Mouse (Mus musculus) testis, adult 2 months (tissue): ENCODE results near the gene Rasl10b. TPM values are rescaled to one million over a fixed set of nuclear protein-coding genes. Genes with fewer than 3 reads are reported as not detected.

Source experiments
- H3K27ac ChIP-seq: fragments of 200-500 bp; 2 replicates; pipeline ENCODE4 v1.5.1; 2012; ENCODE audit warnings: low read depth, low read length; ENCODE audit not compliant: control insufficient read depth, insufficient read depth
- H3K27me3 ChIP-seq: fragments of 200-500 bp; 2 replicates; pipeline ENCODE4 v1.6.1; 2012; ENCODE audit warnings: mild to moderate bottlenecking, low read length, moderate library complexity; ENCODE audit not compliant: control insufficient read depth, insufficient read depth
- H3K36me3 ChIP-seq: fragments of 200-500 bp; 2 replicates; pipeline ENCODE4 v1.6.1; 2012; ENCODE audit warnings: mild to moderate bottlenecking, low read length; ENCODE audit not compliant: control insufficient read depth, insufficient read depth
- H3K4me1 ChIP-seq: fragments of 200-500 bp; 2 replicates; pipeline ENCODE4 v1.6.1; 2012; ENCODE audit warnings: low read length; ENCODE audit not compliant: control insufficient read depth, insufficient read depth
- H3K4me3 ChIP-seq: fragments of 200-500 bp; 2 replicates; pipeline ENCODE4 v1.5.1; 2012; ENCODE audit warnings: low read depth, mild to moderate bottlenecking, low read length, moderate library complexity, mixed read lengths; ENCODE audit not compliant: control insufficient read depth
- CTCF ChIP-seq: fragments of 200-500 bp; IDR thresholded peaks from 2 replicates; pipeline ENCODE4 v1.5.1; 2012; ENCODE audit warnings: low read depth, mild to moderate bottlenecking, inconsistent platforms, low read length, moderate library complexity; ENCODE audit not compliant: control insufficient read depth, insufficient read depth, insufficient replicate concordance
- POLR2A ChIP-seq: fragments of 200-500 bp; IDR thresholded peaks from 2 replicates; pipeline ENCODE4 v1.6.1; 2012; ENCODE audit warnings: low read depth, mild to moderate bottlenecking, inconsistent platforms, low read length, moderate library complexity; ENCODE audit not compliant: control insufficient read depth
- polyA plus RNA-seq: library from polyadenylated mRNA; depleted of rRNA; stranded (reverse); fragments of >200 nt; gene quantifications from 2 replicates; pipeline ENCODE4 v1.2.3, GENCODE M21; 2012

Rasl10b gene
- polyA plus RNA-seq, 1 experiment = 2.0 TPM

DNA sequence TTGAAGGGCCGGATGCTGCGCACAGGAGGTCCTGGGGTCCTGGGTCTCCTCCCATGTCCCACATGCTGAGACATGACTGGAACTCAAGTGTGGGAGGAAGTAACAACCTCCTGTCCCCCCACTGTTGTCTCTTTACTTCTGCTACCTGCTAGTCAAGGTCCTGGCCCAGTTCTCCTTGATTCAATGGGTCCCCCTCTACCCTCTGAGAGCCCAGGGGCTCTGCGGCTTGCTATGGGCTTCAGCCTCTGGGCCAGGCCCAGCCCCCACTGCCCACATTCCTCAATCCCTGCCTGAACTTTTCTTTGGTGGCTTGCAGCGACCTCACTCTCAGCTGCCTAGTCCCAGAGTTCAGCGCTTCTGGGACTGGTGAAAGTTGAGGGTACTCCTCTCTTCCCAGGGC lies 20.4 kb downstream of the Rasl10b start, which contains the start of gene Gas2l2:
Gene Gas2l2 (minus strand): TSS at position 101 of the 400 bp plus-strand sequence.
- no peak within 1 kb of the TSS for H3K4me3 ChIP-seq
- H3K36me3 ChIP-seq = no peaks in the 10 kb centered on the region
- H3K27me3 ChIP-seq = no peaks in the 10 kb centered on the region; the same call in 1 of the 2 replicates
- TF ChIP-seq POLR2A (no peak), CTCF (no peak)
- H3K4me1 ChIP-seq = no peaks in the 10 kb centered on the region; the same call in 1 of the 2 replicates
- no peak within 1 kb of the TSS for H3K27ac ChIP-seq

DNA sequence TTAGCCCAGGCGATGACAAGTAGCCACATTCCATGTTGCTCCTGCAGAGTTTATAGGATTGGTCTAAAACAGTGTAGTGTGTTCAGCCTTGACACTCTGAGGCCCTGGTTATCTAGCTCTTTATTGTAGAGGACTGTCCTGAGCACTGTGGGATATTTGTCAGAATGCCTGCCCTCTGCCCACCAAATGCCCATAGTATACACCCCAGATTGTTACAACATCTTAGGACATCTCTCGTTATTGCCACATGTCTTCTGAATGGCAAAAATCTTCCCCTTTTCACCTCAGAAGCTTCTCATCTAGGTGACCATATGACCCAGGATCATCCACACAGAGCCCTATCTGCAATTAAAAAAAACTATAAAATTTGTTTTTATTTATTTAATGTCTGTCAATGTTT lies 23.6 kb downstream of the Rasl10b start:
- Histone ChIP-seq H3K27me3 (no peaks in the 10 kb centered on the region), H3K27ac (no peak overlapping the region), H3K4me3 (no peak overlapping the region), H3K36me3 (no peaks in the 10 kb centered on the region), H3K4me1 (no peaks in the 10 kb centered on the region; the same call in 1 of the 2 replicates)
- no peak for TF ChIP-seq POLR2A

DNA sequence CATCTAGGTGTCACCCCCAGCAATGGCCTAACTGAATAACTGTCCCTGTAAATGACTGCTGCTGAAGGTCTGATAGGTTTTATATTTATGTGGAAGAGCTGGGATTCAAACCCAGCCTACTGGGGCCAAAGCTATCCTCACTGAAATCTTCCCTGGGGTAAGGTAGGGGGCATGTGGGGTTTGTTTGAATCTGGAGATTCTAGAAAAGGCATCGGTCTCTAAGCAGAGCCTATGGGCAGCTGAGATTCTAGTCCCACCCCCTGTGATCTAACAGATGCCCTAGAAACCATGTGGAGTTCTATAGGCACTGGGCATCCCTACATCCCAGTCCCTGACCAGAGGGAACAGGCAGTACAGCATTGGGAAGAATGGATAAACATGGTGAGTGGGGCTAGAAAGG lies 28.4 kb downstream of the Rasl10b start, which contains the start of gene 1700020L24Rik:
Gene 1700020L24Rik (plus strand): TSS at position 301 of the 400 bp plus-strand sequence.
- Histone ChIP-seq H3K27me3 (no peaks in the 10 kb centered on the region), H3K36me3 (no peaks in the 10 kb centered on the region), H3K4me3 (peak within 1 kb of the TSS; percentile 83), H3K27ac (no peak within 1 kb of the TSS), H3K4me1 (peaks cover 9% of the 10 kb centered on the region)
- TF ChIP-seq POLR2A = no peak; the same call in 1 of the 2 replicates
- TF ChIP-seq CTCF = no peak

DNA sequence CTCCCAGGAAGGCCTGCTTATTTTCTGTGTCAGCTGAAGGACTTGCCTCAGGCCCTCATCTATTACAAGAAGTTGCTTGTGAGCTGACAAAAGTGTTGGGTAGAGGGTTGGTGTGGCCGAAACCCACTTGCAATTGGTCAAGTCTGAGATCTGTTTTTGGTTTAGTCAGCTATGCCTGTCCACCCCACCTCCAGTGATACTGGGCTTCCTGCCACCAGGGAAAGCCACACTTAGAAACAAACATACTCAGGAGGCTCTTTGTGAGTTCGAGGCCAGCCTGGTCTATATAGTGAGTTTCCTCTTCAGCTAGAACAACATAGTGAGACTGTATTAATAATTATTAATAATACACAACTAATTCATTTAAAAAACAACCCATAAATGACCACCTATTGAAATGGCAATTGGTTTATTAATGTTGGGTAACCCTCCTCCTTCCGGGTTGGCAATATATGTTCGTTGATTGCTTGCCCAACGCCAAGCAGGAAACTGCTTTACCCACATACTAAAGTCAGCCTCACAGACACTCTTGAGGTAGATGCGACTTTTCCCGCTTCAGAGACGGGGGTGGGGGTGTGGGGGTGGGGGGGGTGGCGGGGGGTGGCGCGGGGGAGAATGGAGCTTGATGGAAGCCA lies 30.6 kb downstream of the Rasl10b start:
- Histone ChIP-seq H3K36me3 (no peaks in the 10 kb centered on the region), H3K4me3 (peak overlapping the region; percentile 89), H3K27ac (no peak overlapping the region), H3K4me1 (peaks cover 21% of the 10 kb centered on the region), H3K27me3 (no peaks in the 10 kb centered on the region; the same call in 1 of the 2 replicates)
- TF ChIP-seq CTCF = no peak
- TF ChIP-seq POLR2A = no peak

DNA sequence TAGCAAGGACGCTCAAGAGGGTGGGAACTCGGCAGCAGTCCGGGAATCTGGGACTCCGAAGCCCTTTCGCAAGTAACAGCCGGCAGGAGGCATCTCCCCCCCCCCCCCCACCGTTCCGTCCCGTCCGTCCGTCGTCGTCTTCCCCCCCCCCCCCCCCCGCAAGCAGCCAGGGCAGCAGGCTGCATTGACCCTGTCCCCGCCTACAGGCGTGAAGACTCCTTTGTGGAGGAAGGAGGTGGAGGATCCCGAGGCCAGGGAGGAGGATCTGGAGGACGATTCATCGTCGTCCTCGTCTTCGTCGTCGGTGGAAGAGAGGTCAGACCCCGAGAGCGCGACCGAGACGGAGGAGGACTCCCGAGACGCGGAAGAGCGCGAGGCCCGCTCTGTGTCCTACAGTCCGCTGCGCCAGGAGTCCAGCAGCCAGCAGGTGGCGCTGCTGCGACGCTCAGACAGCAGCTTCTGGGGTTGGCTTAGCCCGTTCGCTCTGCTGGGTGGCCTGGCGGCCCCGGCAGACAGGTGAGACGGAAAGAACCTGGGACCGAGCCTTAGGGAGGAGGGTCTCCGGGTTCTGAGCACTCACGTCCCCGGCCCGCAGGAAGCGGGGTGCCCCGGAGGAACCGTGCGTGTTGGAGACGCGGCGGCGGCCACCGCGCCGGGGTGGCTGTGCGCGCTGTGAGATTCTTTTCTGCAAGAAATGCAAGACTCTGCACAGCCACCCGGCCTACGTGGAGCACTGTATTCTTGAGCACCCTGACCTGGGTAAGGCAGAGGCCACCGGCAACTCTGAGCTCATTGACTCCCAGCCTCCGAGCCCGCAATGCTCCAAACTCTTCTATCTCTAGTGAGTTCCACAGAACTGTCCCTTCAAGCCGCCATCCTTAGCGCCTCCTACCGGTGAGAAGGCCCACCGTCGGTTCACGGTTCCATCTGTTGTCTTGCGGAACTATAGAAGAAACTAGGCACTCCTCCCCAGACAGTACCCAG lies 31.4 kb downstream of the Rasl10b start:
- TF ChIP-seq POLR2A = no peak
- TF ChIP-seq CTCF = peak; percentile 99
- Histone ChIP-seq H3K27ac (no peak overlapping the region), H3K36me3 (no peaks in the 10 kb centered on the region), H3K4me3 (peak overlapping the region; percentile 89), H3K4me1 (peaks cover 25% of the 10 kb centered on the region), H3K27me3 (no peaks in the 10 kb centered on the region; the same call in 1 of the 2 replicates)

DNA sequence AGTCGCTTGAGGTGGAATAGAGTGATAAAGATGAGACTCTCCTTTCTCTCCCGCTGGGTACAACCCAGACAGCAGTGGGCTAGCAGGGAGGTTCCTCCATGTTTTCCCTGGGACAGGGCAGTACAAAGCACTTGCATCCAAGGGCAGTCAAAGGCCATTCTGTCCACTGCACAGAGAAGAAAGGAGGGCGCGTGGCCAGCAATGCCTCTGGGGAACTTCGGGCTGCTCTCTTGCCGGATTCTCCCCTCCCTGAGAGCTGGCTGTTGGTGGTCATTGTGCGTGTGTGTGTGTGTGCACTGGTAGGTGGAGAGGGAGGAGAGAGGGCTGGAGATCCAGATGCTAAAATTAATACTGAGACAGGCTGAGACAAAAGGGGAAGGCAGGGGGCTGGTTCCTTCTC lies 32.3 kb downstream of the Rasl10b start:
- peak overlapping the region; percentile 89 for H3K4me3 ChIP-seq
- no peak overlapping the region for H3K27ac ChIP-seq
- TF ChIP-seq POLR2A (no peak), CTCF (no peak)
- peaks cover 25% of the 10 kb centered on the region for H3K4me1 ChIP-seq
- no peaks in the 10 kb centered on the region for H3K36me3 ChIP-seq
- no peaks in the 10 kb centered on the region; the same call in 1 of the 2 replicates for H3K27me3 ChIP-seq
